Comparison of ENCODE assay signal across 9 mouse cellular contexts in genomic region chr11:120519738-120520137, GRCm38 (mm10). TPM values are rescaled to one million over a fixed set of nuclear protein-coding genes. Genes with fewer than 3 reads are reported as not detected.
A peak's percentile ranks its signal among the peaks of the same experiment; 100 is the strongest.
DNase-seq lines count a peak whose midpoint lies in the region; ATAC-seq and TF ChIP-seq lines count a peak whose summit lies in the region.
"Had no signal": no experiment of that assay in that cellular context is flagged by ENCODE, and none has a peak within 500 bp of the region (broad histone marks: within the 10 kb centered on the region; RNA-seq: fewer than 3 reads in every experiment).

No protein-coding gene starts in this region.

- no peaks in the 10 kb centered on the region for H3K4me1 ChIP-seq in thymus, adult 2 months (replicated peaks; ENCODE audit: control insufficient read depth, insufficient read depth, low read length)
- H3K4me1 ChIP-seq: midbrain, embryonic 12.5 days had no signal

- no peak overlapping the region for H3K27ac ChIP-seq in thymus, adult 2 months (ENCODE audit: control insufficient read depth, insufficient read depth, low read length)
- H3K27ac ChIP-seq: midbrain, embryonic 12.5 days had no signal

- no peak for TF ChIP-seq CTCF in thymus, adult 2 months (IDR thresholded peaks at IDR 0.05; ENCODE audit: borderline replicate concordance, control insufficient read depth, extremely low read depth, insufficient read depth, low read length, poor library complexity)

- WGBS in thymus, adult 2 months, result 73% methylated on average over 9 of the region's 9 CpGs

- DNase-seq in 3134 (ENCODE audit: extremely low read depth, insufficient read length, low spot score), result peak; percentile 67
- DNase-seq in MN1 (ENCODE audit: low spot score), result peak; percentile 93
- peak; percentile 54 to 76 for DNase-seq in kidney, postnatal 25 days
- DNase-seq in thymus, postnatal 10 days (ENCODE audit: low spot score in 2 of 2), result no peak
- DNase-seq in right cerebral cortex, adult 18-20 months, result no peak
- no peak for DNase-seq in thymus, adult 2 months

- ATAC-seq in granulocyte monocyte progenitor cell, adult 5-6 weeks (replicated peaks; ENCODE audit: poor library complexity, severe bottlenecking), result peak; percentile 80
- ATAC-seq in megakaryocyte, adult 5-6 weeks (ENCODE audit: poor library complexity, severe bottlenecking), result peak; percentile 77

- H3K4me3 ChIP-seq in thymus, adult 2 months (ENCODE audit: control insufficient read depth, insufficient read depth, low read length), result no peak overlapping the region
- H3K4me3 ChIP-seq: midbrain, embryonic 12.5 days had no signal

- H3K27me3 ChIP-seq in thymus, adult 2 months (ENCODE audit: control insufficient read depth, insufficient read depth, low read length), result no peaks in the 10 kb centered on the region

- no peaks in the 10 kb centered on the region for H3K36me3 ChIP-seq in thymus, adult 2 months (ENCODE audit: control insufficient read depth, insufficient read depth, low read length)
- H3K36me3 ChIP-seq: midbrain, embryonic 12.5 days had no signal

- no peak for TF ChIP-seq POLR2A in thymus, adult 2 months (IDR thresholded peaks at IDR 0.05; ENCODE audit: control insufficient read depth, extremely low read depth, insufficient read depth, low read length, poor library complexity)

RNA-seq across cellular contexts. Expression of gene Gcgr, which starts 10.8 kb away (rescaled TPM):
- total RNA-seq in granulocyte monocyte progenitor cell, adult 5-6 weeks (2014; fragmentation: Nextera tagmentation), result not detected in 2 replicates
- not detected in 2 replicates for total RNA-seq in granulocyte monocyte progenitor cell, adult 5-6 weeks (2017)
- not detected in 2 replicates for total RNA-seq in megakaryocyte, adult 5-6 weeks (2015)
- not detected in 2 replicates for total RNA-seq in megakaryocyte, adult 5-6 weeks (2017)
- 1.0 TPM in 2 replicates for polyA plus RNA-seq in thymus, adult 2 months (2012; rRNA removed)

RNA-seq across cellular contexts. Expression of gene Slc25a10, which starts 28.1 kb away (rescaled TPM):
- total RNA-seq in granulocyte monocyte progenitor cell, adult 5-6 weeks (2014; fragmentation: Nextera tagmentation), result 20.6 and 21.3 TPM in 2 replicates
- total RNA-seq in granulocyte monocyte progenitor cell, adult 5-6 weeks (2017), result 20.5 and 26.2 TPM in 2 replicates
- total RNA-seq in megakaryocyte, adult 5-6 weeks (2015), result 9.3 and 14.7 TPM in 2 replicates
- 12.8 and 17.2 TPM in 2 replicates for total RNA-seq in megakaryocyte, adult 5-6 weeks (2017)
- 102 and 103 TPM in 2 replicates for polyA plus RNA-seq in thymus, adult 2 months (2012; rRNA removed)

RNA-seq across cellular contexts. Expression of gene Mcrip1, which starts 29.8 kb away (rescaled TPM):
- 64.7 and 75.8 TPM in 2 replicates for total RNA-seq in granulocyte monocyte progenitor cell, adult 5-6 weeks (2014; fragmentation: Nextera tagmentation)
- 23.1 and 23.4 TPM in 2 replicates for total RNA-seq in granulocyte monocyte progenitor cell, adult 5-6 weeks (2017)
- 79.7 and 83.0 TPM in 2 replicates for total RNA-seq in megakaryocyte, adult 5-6 weeks (2015)
- 18.3 and 30.5 TPM in 2 replicates for total RNA-seq in megakaryocyte, adult 5-6 weeks (2017)
- 167 and 191 TPM in 2 replicates for polyA plus RNA-seq in thymus, adult 2 months (2012; rRNA removed)

RNA-seq across cellular contexts. Expression of gene Ppp1r27, which starts 31.2 kb away (rescaled TPM):
- total RNA-seq in granulocyte monocyte progenitor cell, adult 5-6 weeks (2014; fragmentation: Nextera tagmentation), result not detected in 2 replicates
- not detected in 2 replicates for total RNA-seq in granulocyte monocyte progenitor cell, adult 5-6 weeks (2017)
- not detected in 2 replicates for total RNA-seq in megakaryocyte, adult 5-6 weeks (2015)
- total RNA-seq in megakaryocyte, adult 5-6 weeks (2017), result not detected in 2 replicates
- 5.0 and 6.4 TPM in 2 replicates for polyA plus RNA-seq in thymus, adult 2 months (2012; rRNA removed)
- polyA plus RNA-seq: midbrain, embryonic 12.5 days had no signal

RNA-seq across cellular contexts. Expression of gene Mrpl12, which starts 35.3 kb away (rescaled TPM):
- 113 and 121 TPM in 2 replicates for total RNA-seq in granulocyte monocyte progenitor cell, adult 5-6 weeks (2014; fragmentation: Nextera tagmentation)
- total RNA-seq in granulocyte monocyte progenitor cell, adult 5-6 weeks (2017), result 131 and 159 TPM in 2 replicates
- 34.3 and 35.6 TPM in 2 replicates for total RNA-seq in megakaryocyte, adult 5-6 weeks (2015)
- 25.4 and 41.7 TPM in 2 replicates for total RNA-seq in megakaryocyte, adult 5-6 weeks (2017)
- polyA plus RNA-seq in thymus, adult 2 months (2012; rRNA removed), result 89.6 and 92.3 TPM in 2 replicates

Comparison
In these comparisons a context has a peak if more than half of its experiments do, and no peak if none do; other contexts are left out.
1. DNase-seq: peak in 3134 (single experiment), MN1 (single experiment) and kidney, postnatal 25 days (2 of 2); none in thymus, postnatal 10 days (0 of 2), right cerebral cortex, adult 18-20 months (single experiment) and thymus, adult 2 months (single experiment).